Mouse (Mus musculus) thymus, adult 2 months (tissue): ENCODE results near the gene Mybpc2. TPM values are rescaled to one million over a fixed set of nuclear protein-coding genes. Genes with fewer than 3 reads are reported as not detected.

ENCODE experiments used
- DNase-seq: peaks from one replicate; pipeline ENCODE4 v3.0.0; 2021
- H3K27ac ChIP-seq: fragments of 200-500 bp; 2 replicates; pipeline ENCODE4 v1.5.1; 2012; ENCODE audit warnings: low read length, control low read depth; ENCODE audit not compliant: control insufficient read depth, insufficient read depth
- H3K27me3 ChIP-seq: fragments of 200-500 bp; 2 replicates; pipeline ENCODE4 v1.6.1; 2012; ENCODE audit warnings: mild to moderate bottlenecking, low read length, moderate library complexity, mixed read lengths; ENCODE audit not compliant: control insufficient read depth, insufficient read depth
- H3K36me3 ChIP-seq: fragments of 200-500 bp; 2 replicates; pipeline ENCODE4 v1.6.1; 2012; ENCODE audit warnings: mild to moderate bottlenecking, low read length, moderate library complexity; ENCODE audit not compliant: control insufficient read depth, insufficient read depth
- H3K4me1 ChIP-seq: fragments of 200-500 bp; replicated peaks from 2 replicates; pipeline ENCODE4 v1.6.1; 2012; ENCODE audit warnings: low read length; ENCODE audit not compliant: control insufficient read depth, insufficient read depth
- H3K4me3 ChIP-seq: fragments of 200-500 bp; 2 replicates; pipeline ENCODE4 v1.5.1; 2012; ENCODE audit warnings: mild to moderate bottlenecking, low read length, control low read depth, moderate library complexity; ENCODE audit not compliant: control insufficient read depth, insufficient read depth
- CTCF ChIP-seq: fragments of 200-500 bp; IDR thresholded peaks from 2 replicates; pipeline ENCODE4 v1.5.1; 2012; ENCODE audit warnings: mild to moderate bottlenecking, control low read depth, low read length, moderate library complexity, borderline replicate concordance; ENCODE audit not compliant: control insufficient read depth, poor library complexity, insufficient read depth; ENCODE audit errors: extremely low read depth
- POLR2A ChIP-seq: fragments of 200-500 bp; IDR thresholded peaks from 2 replicates; pipeline ENCODE4 v1.6.1; 2012; ENCODE audit warnings: mild to moderate bottlenecking, low read length, control low read depth, moderate library complexity; ENCODE audit not compliant: control insufficient read depth, poor library complexity, insufficient read depth; ENCODE audit errors: extremely low read depth
- WGBS: fragments of 180-500 bp; shearing (Covaris S2); methylation state at CpG from one replicate; pipeline ENCODE4 v1.1.7; 2018; 5-methylcytosine and 5-hydroxymethylcytosine counted together
- polyA plus RNA-seq: library from polyadenylated mRNA; depleted of rRNA; stranded (reverse); fragments of >200 nt; gene quantifications from 2 replicates; pipeline ENCODE4 v1.2.3, GENCODE M21; 2012

The Mybpc2 gene
- polyA plus RNA-seq, 1 experiment: 0.53 TPM

DNA sequence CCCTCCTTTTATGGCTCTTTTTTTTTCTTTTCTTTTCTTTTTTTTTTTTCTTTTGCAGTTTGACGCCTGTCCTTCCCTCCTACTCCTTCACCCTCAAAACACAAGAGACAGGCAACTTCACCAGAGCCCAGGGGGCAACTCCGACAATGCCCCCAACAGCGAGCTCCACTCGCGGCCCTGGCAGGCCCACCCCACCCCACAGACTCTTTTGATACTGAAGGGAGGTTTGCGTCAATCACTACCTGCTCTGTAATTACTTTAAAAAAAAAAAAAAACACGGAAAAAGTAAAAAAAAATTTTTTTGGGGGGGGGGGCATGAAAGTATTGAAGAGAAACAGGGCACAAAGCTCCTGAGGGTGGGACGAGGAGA lies 61.4 kb downstream of the Mybpc2 start:
- no peaks in the 10 kb centered on the region for H3K4me1 ChIP-seq
- no peaks in the 10 kb centered on the region for H3K36me3 ChIP-seq
- 23% methylated on average over 8 of the region's 8 CpGs for WGBS
- TF ChIP-seq POLR2A (no peak), CTCF (no peak)
- no peak for DNase-seq
- H3K27me3 ChIP-seq: no peaks in the 10 kb centered on the region; the same call in 1 of the 2 replicates
- H3K4me3 ChIP-seq: no peak overlapping the region
- H3K27ac ChIP-seq: no peak overlapping the region

- no peak for DNase-seq
- no peaks in the 10 kb centered on the region for H3K36me3 ChIP-seq
- no peak overlapping the region for H3K4me3 ChIP-seq
- H3K27me3 ChIP-seq: no peaks in the 10 kb centered on the region; the same call in 1 of the 2 replicates
- H3K27ac ChIP-seq: no peak overlapping the region
- TF ChIP-seq CTCF (no peak), POLR2A (no peak)
- H3K4me1 ChIP-seq: no peaks in the 10 kb centered on the region
- 20% methylated on average over 77 of the region's 77 CpGs for WGBS
Observed at GRCm38 (mm10) chr7:44462218-44463055, 62.0 kb downstream of the Mybpc2 start.

DNA sequence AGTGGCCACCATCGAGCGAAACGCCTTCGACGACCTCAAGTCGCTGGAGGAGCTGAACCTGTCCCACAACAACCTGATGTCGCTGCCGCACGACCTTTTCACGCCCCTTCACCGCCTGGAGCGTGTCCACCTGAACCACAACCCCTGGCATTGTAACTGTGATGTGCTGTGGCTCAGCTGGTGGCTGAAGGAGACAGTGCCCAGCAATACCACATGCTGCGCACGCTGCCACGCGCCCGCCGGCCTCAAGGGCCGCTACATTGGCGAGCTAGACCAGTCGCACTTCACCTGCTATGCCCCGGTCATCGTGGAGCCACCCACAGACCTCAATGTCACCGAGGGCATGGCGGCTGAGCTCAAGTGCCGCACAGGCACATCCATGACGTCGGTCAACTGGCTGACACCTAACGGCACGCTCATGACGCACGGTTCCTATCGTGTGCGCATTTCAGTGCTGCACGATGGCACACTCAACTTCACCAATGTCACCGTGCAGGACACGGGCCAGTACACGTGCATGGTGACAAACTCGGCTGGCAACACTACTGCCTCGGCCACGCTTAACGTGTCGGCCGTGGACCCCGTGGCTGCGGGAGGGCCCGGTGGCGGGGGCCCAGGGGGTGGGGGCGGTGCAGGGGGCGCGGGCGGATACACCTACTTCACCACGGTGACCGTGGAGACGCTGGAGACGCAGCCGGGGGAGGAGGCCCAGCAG lies 62.8 kb downstream of the Mybpc2 start:
- H3K4me1 ChIP-seq: no peaks in the 10 kb centered on the region
- TF ChIP-seq POLR2A: no peak
- no peak for TF ChIP-seq CTCF
- no peaks in the 10 kb centered on the region; the same call in 1 of the 2 replicates for H3K27me3 ChIP-seq
- H3K4me3 ChIP-seq: no peak overlapping the region
- DNase-seq: no peak
- WGBS: 52% methylated on average over 55 of the region's 57 CpGs
- H3K27ac ChIP-seq: no peak overlapping the region
- no peaks in the 10 kb centered on the region for H3K36me3 ChIP-seq

DNA sequence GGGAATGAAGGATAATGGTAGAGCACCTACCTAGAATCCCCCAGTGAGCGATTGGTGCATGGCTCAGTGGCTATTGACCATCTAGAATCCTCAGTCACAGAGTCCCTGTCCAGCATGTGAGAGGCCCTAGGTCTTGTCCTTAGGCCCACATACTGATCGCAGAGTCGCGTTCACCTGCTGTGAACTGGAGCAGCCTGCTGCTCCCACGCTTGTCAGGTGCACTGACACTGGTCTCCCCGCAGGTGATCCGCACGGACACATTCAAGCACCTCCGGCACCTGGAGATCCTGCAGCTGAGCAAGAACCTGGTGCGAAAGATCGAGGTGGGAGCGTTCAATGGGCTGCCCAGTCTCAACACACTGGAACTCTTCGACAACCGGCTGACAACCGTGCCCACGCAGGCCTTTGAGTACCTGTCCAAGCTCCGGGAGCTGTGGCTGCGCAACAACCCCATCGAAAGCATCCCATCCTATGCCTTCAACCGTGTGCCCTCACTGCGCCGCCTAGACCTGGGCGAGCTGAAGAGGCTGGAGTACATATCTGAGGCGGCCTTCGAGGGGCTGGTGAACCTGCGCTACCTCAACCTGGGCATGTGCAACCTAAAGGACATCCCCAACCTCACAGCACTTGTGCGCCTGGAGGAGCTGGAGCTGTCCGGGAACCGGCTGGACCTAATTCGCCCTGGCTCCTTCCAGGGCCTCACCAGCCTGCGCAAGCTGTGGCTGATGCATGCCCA lies 63.5 kb downstream of the Mybpc2 start:
- TF ChIP-seq CTCF: no peak
- TF ChIP-seq POLR2A: no peak
- H3K36me3 ChIP-seq: no peaks in the 10 kb centered on the region
- no peak overlapping the region for H3K4me3 ChIP-seq
- H3K27ac ChIP-seq: no peak overlapping the region
- H3K27me3 ChIP-seq: no peaks in the 10 kb centered on the region; the same call in 1 of the 2 replicates
- 75% methylated on average over 31 of the region's 31 CpGs for WGBS
- DNase-seq: no peak
- H3K4me1 ChIP-seq: no peaks in the 10 kb centered on the region

GRCm38 (mm10) chr7:44460067-44460466 lies 64.4 kb downstream of the Mybpc2 start:
- TF ChIP-seq POLR2A (no peak), CTCF (no peak)
- WGBS: 71% methylated on average over 6 of the region's 6 CpGs
- no peak for DNase-seq
- no peak overlapping the region for H3K4me3 ChIP-seq
- H3K4me1 ChIP-seq: no peaks in the 10 kb centered on the region
- no peaks in the 10 kb centered on the region; the same call in 1 of the 2 replicates for H3K27me3 ChIP-seq
- H3K27ac ChIP-seq: no peak overlapping the region
- H3K36me3 ChIP-seq: no peaks in the 10 kb centered on the region

DNA sequence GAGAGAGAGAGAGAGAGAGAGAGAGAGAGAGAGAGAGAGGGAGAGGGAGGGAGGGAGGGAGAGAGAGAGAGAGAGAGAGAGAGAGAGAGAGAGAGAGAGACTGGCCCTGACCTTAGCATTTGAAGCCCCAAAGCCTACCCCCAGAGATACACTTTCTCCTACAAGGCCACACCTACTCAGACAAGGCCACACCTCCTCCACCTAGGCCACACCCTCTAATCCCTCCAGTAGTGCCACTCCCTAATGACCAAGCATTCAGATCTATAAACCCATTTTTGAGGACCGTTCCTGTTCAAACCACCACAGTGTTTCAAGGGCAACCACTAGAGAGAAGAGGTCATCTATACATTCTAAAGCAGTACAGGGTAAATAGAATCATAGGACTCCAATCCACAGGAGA lies 68.2 kb downstream of the Mybpc2 start:
- 93% methylated on average over 1 of the region's 1 CpGs for WGBS
- H3K27me3 ChIP-seq: no peaks in the 10 kb centered on the region

More for the DNA sequence above, 68.2 kb downstream of the Mybpc2 start:
- H3K4me3 ChIP-seq: no peak overlapping the region
- H3K36me3 ChIP-seq: no peaks in the 10 kb centered on the region
- DNase-seq: no peak
- TF ChIP-seq CTCF: no peak
- TF ChIP-seq POLR2A: no peak
- H3K4me1 ChIP-seq: no peaks in the 10 kb centered on the region
- H3K27ac ChIP-seq: no peak overlapping the region
